Mouse (Mus musculus) spleen, adult 12 weeks (tissue): ENCODE results near the gene Abcb9.
A peak's percentile ranks its signal among the peaks of the same experiment; 100 is the strongest.
"Not testable (repeated sequence)": the region's sequence is repeated elsewhere in the genome, so short reads cannot be mapped to it uniquely, and the experiment has no call there.

Experiments
- DNase-seq: peaks from one replicate; pipeline ENCODE4 v3.0.0; 2022; ENCODE audit warnings: low spot score

Abcb9 gene

GRCm38 (mm10) chr5:124059677-124060076 is 35.9 kb downstream of the Abcb9 start:
- no peak for DNase-seq

- DNase-seq, result no peak
Measured at GRCm38 (mm10) chr5:124058749-124059148, 36.8 kb downstream of the Abcb9 start.

- DNase-seq, result no peak
Measured at GRCm38 (mm10) chr5:124056956-124057355, 38.6 kb downstream of the Abcb9 start.

GRCm38 (mm10) chr5:124056219-124056618 is 39.4 kb downstream of the Abcb9 start:
- no peak for DNase-seq

- not testable (repeated sequence) for DNase-seq
Measured at GRCm38 (mm10) chr5:124052641-124053040, 43.0 kb downstream of the Abcb9 start.

GRCm38 (mm10) chr5:124051899-124052491 is 43.6 kb downstream of the Abcb9 start:
- peak; percentile 40 for DNase-seq

GRCm38 (mm10) chr5:124050095-124051050 is 45.2 kb downstream of the Abcb9 start:
- DNase-seq, result no peak

GRCm38 (mm10) chr5:124049249-124050045 is 46.2 kb downstream of the Abcb9 start:
- no peak for DNase-seq

GRCm38 (mm10) chr5:124046741-124047401 is 48.7 kb downstream of the Abcb9 start:
- no peak for DNase-seq

- no peak for DNase-seq
Measured at GRCm38 (mm10) chr5:124045453-124046010, 50.1 kb downstream of the Abcb9 start.

- no peak for DNase-seq
Measured at GRCm38 (mm10) chr5:124043999-124044398, 51.6 kb downstream of the Abcb9 start.

- DNase-seq, result no peak
Measured at GRCm38 (mm10) chr5:124043212-124043978, 52.2 kb downstream of the Abcb9 start.

GRCm38 (mm10) chr5:124041097-124041496 is 54.5 kb downstream of the Abcb9 start:
- no peak for DNase-seq

- no peak for DNase-seq
Measured at GRCm38 (mm10) chr5:124039602-124040001, 56.0 kb downstream of the Abcb9 start.

GRCm38 (mm10) chr5:124036836-124037235 is 58.8 kb downstream of the Abcb9 start:
- DNase-seq, result no peak

GRCm38 (mm10) chr5:124036341-124036740 is 59.3 kb downstream of the Abcb9 start:
- DNase-seq, result no peak

- no peak for DNase-seq
Measured at GRCm38 (mm10) chr5:124035806-124036205, 59.8 kb downstream of the Abcb9 start.

GRCm38 (mm10) chr5:124035406-124035805 is 60.2 kb downstream of the Abcb9 start:
- DNase-seq, result no peak

GRCm38 (mm10) chr5:124034471-124034870 is 61.1 kb downstream of the Abcb9 start:
- DNase-seq, result no peak

- peak; percentile 87 for DNase-seq
Measured at GRCm38 (mm10) chr5:124032001-124032508, 63.5 kb downstream of the Abcb9 start, which contains the start of gene Vps37b. Vps37b (minus strand) TSS chr5:124032270.
